Mouse (Mus musculus): ENCODE measurements around the gene Palm3. TPM values are rescaled to one million over a fixed set of nuclear protein-coding genes. Genes with fewer than 3 reads are reported as not detected.

Palm3 gene
- polyA plus RNA-seq (2016; fragmentation: Nextera tagmentation; extraction: Ambion mirVana): 1.7 and 2.1 TPM in 2 replicates

DNA sequence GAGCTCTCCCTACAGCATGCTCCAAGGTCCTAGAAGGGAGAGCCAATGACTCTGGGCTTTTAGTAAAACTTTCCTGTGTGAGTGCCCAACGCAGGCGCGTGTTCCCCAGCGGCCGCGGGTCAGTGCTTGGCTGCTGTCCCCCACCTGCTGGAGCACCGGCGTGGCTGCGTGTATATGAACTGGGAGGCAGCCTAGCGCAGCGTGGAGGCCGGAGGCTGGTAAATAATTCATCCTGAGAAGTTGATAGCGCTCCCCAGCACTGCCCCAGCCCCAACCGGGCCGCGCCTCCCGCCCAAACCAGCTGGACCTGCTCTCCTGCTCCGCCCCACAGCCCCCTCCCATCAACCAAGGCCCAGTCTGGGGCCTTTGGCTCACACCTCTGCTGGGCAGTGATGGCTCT is at the start of gene Palm3:
Palm3 (plus strand) TSS at position 376 of the 400 bp plus-strand sequence.
- no peak within 1 kb of the TSS for H3K27ac ChIP-seq (ENCODE audit: poor library complexity, severe bottlenecking)
- ATAC-seq (ENCODE audit: insufficient number of reproducible peaks, low FRiP score): peak; percentile 2; the same call in 1 of the 2 replicates
- 6% methylated on average over 18 of the region's 18 CpGs for WGBS
- no peaks in the 10 kb centered on the region for H3K36me3 ChIP-seq
- H3K27me3 ChIP-seq (replicated peaks): peaks cover 44% of the 10 kb centered on the region
- no peak within 1 kb of the TSS for H3K4me3 ChIP-seq
- no peaks in the 10 kb centered on the region for H3K9me3 ChIP-seq (replicated peaks)
- H3K9ac ChIP-seq: no peak within 1 kb of the TSS
- H3K4me1 ChIP-seq (replicated peaks): peaks cover 37% of the 10 kb centered on the region
- peak within 1 kb of the TSS; percentile 6 for H3K4me2 ChIP-seq

- no peak overlapping the region for H3K27ac ChIP-seq (ENCODE audit: poor library complexity, severe bottlenecking)
Observed at GRCm38 (mm10) chr8:83971661-83972060, 49.6 kb upstream of the Palm3 start.

GRCm38 (mm10) chr8:83972150-83973120 is 48.8 kb upstream of the Palm3 start, which contains the start of gene Prkaca:
Gene Prkaca (plus strand): TSS chr8:83972993.
- Histone ChIP-seq H3K4me3 (peak within 1 kb of the TSS; percentile 80), H3K27me3 (replicated peaks) (no peaks in the 10 kb centered on the region), H3K27ac (ENCODE audit: poor library complexity, severe bottlenecking) (peak within 1 kb of the TSS; percentile 67), H3K36me3 (peaks cover 24% of the 10 kb centered on the region), H3K4me1 (replicated peaks) (peaks cover 41% of the 10 kb centered on the region), H3K4me2 (peak within 1 kb of the TSS; percentile 96), H3K9me3 (replicated peaks) (no peaks in the 10 kb centered on the region), H3K9ac (peak within 1 kb of the TSS; percentile 91)
- 2% methylated on average over 90 of the region's 94 CpGs for WGBS
- ATAC-seq (ENCODE audit: insufficient number of reproducible peaks, low FRiP score): peak; percentile 99

More at GRCm38 (mm10) chr8:83971661-83972060, 49.6 kb upstream of the Palm3 start:
- no peaks in the 10 kb centered on the region for H3K9me3 ChIP-seq (replicated peaks)
- H3K36me3 ChIP-seq: peaks cover 30% of the 10 kb centered on the region
- peak overlapping the region; percentile 80 for H3K4me3 ChIP-seq
- H3K4me2 ChIP-seq: peak overlapping the region; percentile 88
- WGBS: 72% methylated on average over 6 of the region's 6 CpGs
- no peaks in the 10 kb centered on the region for H3K27me3 ChIP-seq (replicated peaks)
- H3K4me1 ChIP-seq (replicated peaks): peaks cover 33% of the 10 kb centered on the region
- no peak for ATAC-seq (ENCODE audit: insufficient number of reproducible peaks, low FRiP score)
- peak overlapping the region; percentile 81 for H3K9ac ChIP-seq

GRCm38 (mm10) chr8:83973161-83974031 is 47.9 kb upstream of the Palm3 start:
- peaks cover 51% of the 10 kb centered on the region for H3K4me1 ChIP-seq (replicated peaks)
- 2% methylated on average over 37 of the region's 37 CpGs for whole genome bisulfite sequencing
- no peaks in the 10 kb centered on the region for H3K27me3 ChIP-seq (replicated peaks)
- no peaks in the 10 kb centered on the region for H3K9me3 ChIP-seq (replicated peaks)
- H3K27ac ChIP-seq (ENCODE audit: poor library complexity, severe bottlenecking): peak overlapping the region; percentile 67
- H3K9ac ChIP-seq: peak overlapping the region; percentile 91
- H3K36me3 ChIP-seq: peaks cover 14% of the 10 kb centered on the region
- peak overlapping the region; percentile 80 for H3K4me3 ChIP-seq
- ATAC-seq (ENCODE audit: insufficient number of reproducible peaks, low FRiP score): peak; percentile 23
- peak overlapping the region; percentile 96 for H3K4me2 ChIP-seq

DNA sequence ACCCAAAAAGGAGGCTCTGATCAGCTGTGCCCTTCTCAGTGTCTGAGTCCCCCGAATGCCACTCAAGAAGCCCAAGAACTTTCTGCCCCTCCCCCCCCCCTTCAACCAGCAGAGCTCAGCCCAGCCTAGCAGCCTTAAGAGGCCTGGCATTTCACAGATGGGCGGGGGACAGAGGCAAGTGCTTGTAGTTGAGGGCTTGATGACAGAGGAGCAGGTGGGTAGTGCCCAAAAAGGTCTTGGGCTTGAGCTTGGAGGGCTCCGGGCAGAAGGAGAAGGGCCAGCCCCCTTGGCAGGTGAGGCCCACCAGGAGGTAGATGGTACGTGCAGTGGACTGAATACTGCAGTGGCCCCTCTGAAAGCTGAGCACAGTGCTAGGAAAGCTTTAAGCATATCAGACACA is 46.8 kb upstream of the Palm3 start:
- Histone ChIP-seq H3K27me3 (replicated peaks) (no peaks in the 10 kb centered on the region), H3K4me2 (peak overlapping the region; percentile 96), H3K36me3 (peaks cover 4% of the 10 kb centered on the region), H3K4me3 (peak overlapping the region; percentile 80), H3K4me1 (replicated peaks) (peaks cover 62% of the 10 kb centered on the region), H3K27ac (ENCODE audit: poor library complexity, severe bottlenecking) (peak overlapping the region; percentile 54), H3K9me3 (replicated peaks) (no peaks in the 10 kb centered on the region), H3K9ac (peak overlapping the region; percentile 91; the same call in 1 of the 2 replicates)
- WGBS: 65% methylated on average over 4 of the region's 4 CpGs
- ATAC-seq (ENCODE audit: insufficient number of reproducible peaks, low FRiP score): no peak

- no peaks in the 10 kb centered on the region for H3K27me3 ChIP-seq (replicated peaks)
- no peak overlapping the region for H3K27ac ChIP-seq (ENCODE audit: poor library complexity, severe bottlenecking)
- peaks cover 77% of the 10 kb centered on the region for H3K4me1 ChIP-seq (replicated peaks)
- no peaks in the 10 kb centered on the region for H3K9me3 ChIP-seq (replicated peaks)
- no peak for ATAC-seq (ENCODE audit: insufficient number of reproducible peaks, low FRiP score)
- H3K36me3 ChIP-seq: peaks cover 7% of the 10 kb centered on the region
- H3K9ac ChIP-seq: 0 out of 2 replicates have a peak overlapping the region, but pooled peaks have one; percentile 10
- WGBS: 83% methylated on average over 4 of the region's 4 CpGs
- no peak overlapping the region for H3K4me3 ChIP-seq
- H3K4me2 ChIP-seq: no peak overlapping the region
Observed at GRCm38 (mm10) chr8:83976101-83976630, 45.1 kb upstream of the Palm3 start.

- ATAC-seq (ENCODE audit: insufficient number of reproducible peaks, low FRiP score): no peak
- no peak overlapping the region for H3K4me2 ChIP-seq
- no peak overlapping the region for H3K4me3 ChIP-seq
- H3K9ac ChIP-seq: no peak overlapping the region
- H3K27me3 ChIP-seq (replicated peaks): no peaks in the 10 kb centered on the region
- peaks cover 75% of the 10 kb centered on the region for H3K4me1 ChIP-seq (replicated peaks)
- no peaks in the 10 kb centered on the region for H3K9me3 ChIP-seq (replicated peaks)
- 81% methylated on average over 5 of the region's 5 CpGs for WGBS
- H3K27ac ChIP-seq (ENCODE audit: poor library complexity, severe bottlenecking): no peak overlapping the region; the same call in 1 of the 2 replicates
- H3K36me3 ChIP-seq: peaks cover 14% of the 10 kb centered on the region
Observed at GRCm38 (mm10) chr8:83976779-83977350, 44.4 kb upstream of the Palm3 start.

DNA sequence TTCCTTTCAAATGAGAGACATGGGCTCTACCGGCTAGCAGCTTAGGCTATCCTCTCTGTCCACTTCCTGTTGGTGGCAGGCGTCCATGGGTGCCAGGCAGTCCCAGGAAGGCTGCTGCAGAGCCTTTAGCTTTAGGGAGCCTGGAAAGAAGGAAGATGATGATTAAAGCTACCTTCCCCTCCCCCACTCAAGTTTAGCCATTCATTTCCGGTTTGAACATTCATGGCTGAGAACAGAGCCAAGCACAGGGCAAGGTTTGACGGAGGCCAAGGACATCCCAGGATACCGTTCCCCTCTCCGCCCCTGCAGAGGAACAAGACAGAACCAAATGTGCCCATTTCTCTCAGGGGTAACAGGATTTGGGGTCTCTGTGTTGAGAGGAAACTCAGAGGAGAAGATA is 43.6 kb upstream of the Palm3 start:
- Histone ChIP-seq H3K27ac (ENCODE audit: poor library complexity, severe bottlenecking) (peak overlapping the region; percentile 49), H3K4me1 (replicated peaks) (peaks cover 73% of the 10 kb centered on the region), H3K4me2 (peak overlapping the region; percentile 30), H3K9ac (peak overlapping the region; percentile 54), H3K27me3 (replicated peaks) (no peaks in the 10 kb centered on the region), H3K9me3 (replicated peaks) (no peaks in the 10 kb centered on the region), H3K36me3 (peaks cover 22% of the 10 kb centered on the region), H3K4me3 (no peak overlapping the region)
- ATAC-seq (ENCODE audit: insufficient number of reproducible peaks, low FRiP score): no peak
- 56% methylated on average over 6 of the region's 6 CpGs for WGBS

DNA sequence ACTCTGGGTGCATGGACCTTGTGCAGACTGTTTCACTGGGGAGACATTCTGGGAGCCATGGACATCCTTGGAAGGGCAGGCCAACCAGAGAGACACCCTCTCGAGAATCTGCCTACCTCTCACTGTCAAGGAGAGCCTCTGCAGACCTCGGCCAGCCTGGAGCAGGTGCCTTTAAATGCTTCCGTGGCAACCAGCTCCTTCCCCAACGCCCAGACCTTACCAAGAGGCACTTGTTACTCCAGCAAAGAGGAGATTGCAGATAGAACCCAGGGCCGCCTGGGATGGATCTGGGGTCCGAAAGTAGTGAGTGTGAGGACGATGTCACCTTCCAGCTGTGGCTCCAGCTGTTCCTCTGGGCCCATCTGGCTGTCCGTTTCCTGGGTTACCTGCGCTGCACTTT is 43.1 kb upstream of the Palm3 start:
- 61% methylated on average over 9 of the region's 9 CpGs for WGBS

DNA sequence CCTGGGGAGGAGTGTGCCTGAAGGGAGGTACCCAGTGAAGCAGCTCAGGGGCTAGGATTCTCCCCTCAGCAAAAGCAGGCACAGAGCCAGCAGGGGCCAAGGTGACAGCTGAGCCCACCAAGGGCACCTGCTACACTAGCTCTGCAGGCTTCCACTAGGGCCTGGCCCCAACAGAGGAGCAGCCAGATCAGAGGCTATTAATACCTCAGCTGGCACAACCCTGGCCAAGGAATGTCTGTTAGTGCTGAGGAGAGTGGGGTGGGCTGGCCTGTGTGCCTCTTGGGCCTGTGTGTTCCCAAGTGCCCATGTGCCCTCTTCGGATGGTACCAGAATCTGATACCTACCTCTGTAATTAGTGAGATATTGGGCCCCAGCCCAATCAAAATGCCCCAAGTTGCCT is 41.0 kb upstream of the Palm3 start:
- 67% methylated on average over 1 of the region's 1 CpGs for WGBS
- Histone ChIP-seq H3K4me3 (no peak overlapping the region), H3K9ac (0 out of 2 replicates have a peak overlapping the region, but pooled peaks have one; percentile 23), H3K36me3 (peaks cover 46% of the 10 kb centered on the region), H3K27me3 (replicated peaks) (no peaks in the 10 kb centered on the region), H3K4me2 (peak overlapping the region; percentile 20), H3K4me1 (replicated peaks) (peaks cover 55% of the 10 kb centered on the region), H3K9me3 (replicated peaks) (no peaks in the 10 kb centered on the region), H3K27ac (ENCODE audit: poor library complexity, severe bottlenecking) (peak overlapping the region; percentile 85)
- ATAC-seq (ENCODE audit: insufficient number of reproducible peaks, low FRiP score): peak; percentile 82

More for the DNA sequence above, 43.1 kb upstream of the Palm3 start:
- Histone ChIP-seq H3K27me3 (replicated peaks) (no peaks in the 10 kb centered on the region), H3K27ac (ENCODE audit: poor library complexity, severe bottlenecking) (peak overlapping the region; percentile 49), H3K4me1 (replicated peaks) (peaks cover 73% of the 10 kb centered on the region), H3K4me3 (no peak overlapping the region), H3K36me3 (peaks cover 27% of the 10 kb centered on the region), H3K9me3 (replicated peaks) (no peaks in the 10 kb centered on the region), H3K9ac (peak overlapping the region; percentile 54), H3K4me2 (peak overlapping the region; percentile 30)
- ATAC-seq (ENCODE audit: insufficient number of reproducible peaks, low FRiP score): no peak
